22 mouse cellular contexts compared by ENCODE assay signal in genomic region chr4:156091236-156091635, GRCm38 (mm10). TPM values are rescaled to one million over a fixed set of nuclear protein-coding genes. Genes with fewer than 3 reads are reported as not detected.
DNase-seq lines count a peak whose midpoint lies in the region; ATAC-seq and TF ChIP-seq lines count a peak whose summit lies in the region.
"Had no signal": no experiment of that assay in that cellular context is flagged by ENCODE, and none has a peak within 500 bp of the region (broad histone marks: within the 10 kb centered on the region; RNA-seq: fewer than 3 reads in every experiment).

No protein-coding gene starts in this region.

- H3K27ac ChIP-seq in intestine, postnatal 0 days (ENCODE audit: low read depth, low read length): no peak overlapping the region
- no peak overlapping the region for H3K27ac ChIP-seq in liver, embryonic 15.5 days (replicated peaks)
- H3K27ac ChIP-seq in stomach, embryonic 16.5 days (ENCODE audit: low read length): no peak overlapping the region
- no peak overlapping the region for H3K27ac ChIP-seq in forebrain, embryonic 13.5 days
- no peak overlapping the region for H3K27ac ChIP-seq in limb, embryonic 10.5 days
- H3K27ac ChIP-seq: embryonic facial prominence, embryonic 10.5 days; heart, adult 2 months; heart, embryonic 15.5 days; hindbrain, embryonic 13.5 days had no signal

- no peaks in the 10 kb centered on the region for H3K36me3 ChIP-seq in intestine, postnatal 0 days (ENCODE audit: control insufficient read depth, insufficient read depth)
- H3K36me3 ChIP-seq in liver, embryonic 15.5 days (replicated peaks): no peaks in the 10 kb centered on the region
- no peaks in the 10 kb centered on the region for H3K36me3 ChIP-seq in stomach, embryonic 16.5 days (ENCODE audit: control insufficient read depth, insufficient read depth, low read length)
- H3K36me3 ChIP-seq in forebrain, embryonic 13.5 days (ENCODE audit: poor library complexity, severe bottlenecking): no peaks in the 10 kb centered on the region
- H3K36me3 ChIP-seq in limb, embryonic 10.5 days: no peaks in the 10 kb centered on the region
- H3K36me3 ChIP-seq: embryonic facial prominence, embryonic 10.5 days; heart, embryonic 15.5 days; hindbrain, embryonic 13.5 days had no signal

- no peaks in the 10 kb centered on the region for H3K9me3 ChIP-seq in intestine, postnatal 0 days (ENCODE audit: control insufficient read depth)
- no peaks in the 10 kb centered on the region for H3K9me3 ChIP-seq in liver, embryonic 15.5 days (replicated peaks)
- H3K9me3 ChIP-seq in stomach, embryonic 16.5 days (replicated peaks; ENCODE audit: control insufficient read depth, low read length): no peaks in the 10 kb centered on the region
- H3K9me3 ChIP-seq in forebrain, embryonic 13.5 days (replicated peaks): no peaks in the 10 kb centered on the region
- H3K9me3 ChIP-seq in limb, embryonic 10.5 days (replicated peaks): no peaks in the 10 kb centered on the region
- H3K9me3 ChIP-seq: embryonic facial prominence, embryonic 10.5 days; heart, embryonic 15.5 days; hindbrain, embryonic 13.5 days had no signal

- DNase-seq in limb, embryonic 10.5 days (ENCODE audit: low spot score): no peak
- DNase-seq in Muller cell, postnatal 12 days (ENCODE audit: inconsistent ontology term): no peak
- DNase-seq: adrenal gland, adult 8-10 months; adrenal gland, postnatal 36 days; cerebellum, adult 2 months; cerebellum, postnatal 10 days; gastrocnemius, postnatal 10 days; heart, adult 2 months; heart, postnatal 14 days had no signal

- H3K4me1 ChIP-seq in intestine, postnatal 0 days (replicated peaks; ENCODE audit: control insufficient read depth, insufficient read depth, low read length): no peaks in the 10 kb centered on the region
- H3K4me1 ChIP-seq in liver, embryonic 15.5 days (replicated peaks): peaks cover 31% of the 10 kb centered on the region
- peaks cover 9% of the 10 kb centered on the region; the same call in 1 of the 2 replicates for H3K4me1 ChIP-seq in stomach, embryonic 16.5 days (ENCODE audit: control insufficient read depth, insufficient read depth, low read length)
- H3K4me1 ChIP-seq in forebrain, embryonic 13.5 days: no peaks in the 10 kb centered on the region
- no peaks in the 10 kb centered on the region for H3K4me1 ChIP-seq in limb, embryonic 10.5 days
- H3K4me1 ChIP-seq: embryonic facial prominence, embryonic 10.5 days; heart, embryonic 15.5 days; hindbrain, embryonic 13.5 days had no signal

- ATAC-seq in erythroblast, adult 5-6 weeks (replicated peaks; ENCODE audit: low FRiP score, poor library complexity, severe bottlenecking): peak; percentile 88
- ATAC-seq in intestine, postnatal 0 days: 0 out of 2 replicates have a peak, but pooled peaks have one; percentile 26
- ATAC-seq in liver, embryonic 15.5 days (ENCODE audit: insufficient read depth): peak; percentile 87
- 0 out of 2 replicates have a peak, but pooled peaks have one; percentile 39 for ATAC-seq in stomach, embryonic 16.5 days (ENCODE audit: insufficient read depth, low FRiP score)
- ATAC-seq in forebrain, embryonic 13.5 days: no peak
- ATAC-seq: forebrain, embryonic 16.5 days had no signal

- no peak overlapping the region for H3K4me3 ChIP-seq in intestine, postnatal 0 days (ENCODE audit: low read depth, low read length)
- no peak overlapping the region for H3K4me3 ChIP-seq in liver, embryonic 15.5 days (replicated peaks)
- H3K4me3 ChIP-seq in stomach, embryonic 16.5 days (replicated peaks; ENCODE audit: low read length): no peak overlapping the region
- H3K4me3 ChIP-seq in forebrain, embryonic 13.5 days: no peak overlapping the region
- H3K4me3 ChIP-seq in limb, embryonic 10.5 days: no peak overlapping the region
- H3K4me3 ChIP-seq: embryonic facial prominence, embryonic 10.5 days; erythroblast, embryonic 14.5 days; heart, adult 2 months; heart, embryonic 15.5 days; hindbrain, embryonic 13.5 days had no signal

- no peaks in the 10 kb centered on the region for H3K27me3 ChIP-seq in intestine, postnatal 0 days (replicated peaks; ENCODE audit: control insufficient read depth, insufficient read depth, low read length)
- H3K27me3 ChIP-seq in liver, embryonic 15.5 days: no peaks in the 10 kb centered on the region
- no peaks in the 10 kb centered on the region for H3K27me3 ChIP-seq in stomach, embryonic 16.5 days (ENCODE audit: control insufficient read depth, insufficient read depth, low read length)
- H3K27me3 ChIP-seq in forebrain, embryonic 13.5 days: no peaks in the 10 kb centered on the region
- H3K27me3 ChIP-seq in limb, embryonic 10.5 days (ENCODE audit: low read depth, poor library complexity, severe bottlenecking): no peaks in the 10 kb centered on the region
- H3K27me3 ChIP-seq: CH12.LX; heart, embryonic 15.5 days; hindbrain, embryonic 13.5 days had no signal

- H3K4me2 ChIP-seq in intestine, postnatal 0 days (replicated peaks; ENCODE audit: low read depth): no peak overlapping the region
- H3K4me2 ChIP-seq in liver, embryonic 15.5 days: peak overlapping the region; percentile 41
- no peak overlapping the region for H3K4me2 ChIP-seq in stomach, embryonic 16.5 days (ENCODE audit: low read depth, low read length)
- no peak overlapping the region for H3K4me2 ChIP-seq in forebrain, embryonic 13.5 days
- H3K4me2 ChIP-seq: heart, embryonic 11.5 days; heart, embryonic 15.5 days; hindbrain, embryonic 13.5 days had no signal

- no peak for TF ChIP-seq CTCF in intestine, postnatal 0 days (IDR thresholded peaks at IDR 0.05; ENCODE audit: low read depth)

- H3K9ac ChIP-seq in intestine, postnatal 0 days (ENCODE audit: low read depth, low read length): no peak overlapping the region
- no peak overlapping the region; the same call in 1 of the 2 replicates for H3K9ac ChIP-seq in liver, embryonic 15.5 days
- H3K9ac ChIP-seq in stomach, embryonic 16.5 days (ENCODE audit: low read length): no peak overlapping the region
- H3K9ac ChIP-seq in forebrain, embryonic 13.5 days: no peak overlapping the region
- H3K9ac ChIP-seq: heart, embryonic 15.5 days; hindbrain, embryonic 13.5 days had no signal

- 85% methylated on average over 1 of the region's 1 CpGs for WGBS in intestine, postnatal 0 days
- 50% methylated on average over 1 of the region's 1 CpGs for WGBS in liver, embryonic 15.5 days (ENCODE audit: insufficient replicate concordance)
- 51% methylated on average over 1 of the region's 1 CpGs for WGBS in stomach, embryonic 16.5 days
- WGBS in forebrain, embryonic 13.5 days: 58% methylated on average over 1 of the region's 1 CpGs
- 65% methylated on average over 1 of the region's 1 CpGs for WGBS in limb, embryonic 10.5 days

RNA-seq across cellular contexts. Expression of gene 9430015G10Rik, which starts 18.5 kb away (rescaled TPM):
- total RNA-seq in erythroblast, adult 5-6 weeks (2015; ENCODE audit: low replicate concordance): 5.2 and 7.7 TPM in 2 replicates
- total RNA-seq in erythroblast, adult 5-6 weeks (2017; ENCODE audit: low replicate concordance): 11.6 and 16.0 TPM in 2 replicates
- polyA plus RNA-seq in intestine, postnatal 0 days (2015; fragmentation: Nextera tagmentation; extraction: Ambion mirVana): 3.4 and 3.5 TPM in 2 replicates
- polyA plus RNA-seq in liver, embryonic 15.5 days (2015; fragmentation: Nextera tagmentation; extraction: Ambion mirVana): 10.5 and 12.3 TPM in 2 replicates
- 26.8 and 32.3 TPM in 2 replicates for polyA plus RNA-seq in stomach, embryonic 16.5 days (2015; fragmentation: Nextera tagmentation; extraction: Ambion mirVana)
- polyA plus RNA-seq in forebrain, embryonic 13.5 days (2015; fragmentation: Nextera tagmentation; extraction: Ambion mirVana): 46.2 and 50.3 TPM in 2 replicates
- polyA plus RNA-seq in limb, embryonic 10.5 days (2016; fragmentation: Nextera tagmentation; extraction: Ambion mirVana): 76.0 and 78.5 TPM in 2 replicates

RNA-seq across cellular contexts. Expression of gene Ttll10, which starts 32.0 kb away (rescaled TPM):
- total RNA-seq in erythroblast, adult 5-6 weeks (2015; ENCODE audit: low replicate concordance): not detected in 2 replicates
- total RNA-seq in erythroblast, adult 5-6 weeks (2017; ENCODE audit: low replicate concordance): not detected in 2 replicates
- 2.1 and 2.6 TPM in 2 replicates for polyA plus RNA-seq in intestine, postnatal 0 days (2015; fragmentation: Nextera tagmentation; extraction: Ambion mirVana)
- 0.22 and 0.58 TPM in 2 replicates for polyA plus RNA-seq in liver, embryonic 15.5 days (2015; fragmentation: Nextera tagmentation; extraction: Ambion mirVana)
- 4.6 and 5.0 TPM in 2 replicates for polyA plus RNA-seq in stomach, embryonic 16.5 days (2015; fragmentation: Nextera tagmentation; extraction: Ambion mirVana)
- polyA plus RNA-seq in forebrain, embryonic 13.5 days (2015; fragmentation: Nextera tagmentation; extraction: Ambion mirVana): not detected in 2 replicates
- polyA plus RNA-seq in limb, embryonic 10.5 days (2016; fragmentation: Nextera tagmentation; extraction: Ambion mirVana): 0.54 and 0.67 TPM in 2 replicates
- total RNA-seq: gastrocnemius, postnatal 10 days; heart, adult 2 months; heart, postnatal 14 days had no signal
- polyA plus RNA-seq: erythroblast, embryonic 14.5 days; forebrain, embryonic 16.5 days; hindbrain, embryonic 13.5 days had no signal

RNA-seq across cellular contexts. Expression of gene Rnf223, which starts 39.1 kb away (rescaled TPM):
- total RNA-seq in erythroblast, adult 5-6 weeks (2015; ENCODE audit: low replicate concordance): not detected in 2 replicates
- not detected in 2 replicates for total RNA-seq in erythroblast, adult 5-6 weeks (2017; ENCODE audit: low replicate concordance)
- not detected in 2 replicates for polyA plus RNA-seq in intestine, postnatal 0 days (2015; fragmentation: Nextera tagmentation; extraction: Ambion mirVana)
- polyA plus RNA-seq in liver, embryonic 15.5 days (2015; fragmentation: Nextera tagmentation; extraction: Ambion mirVana): 0.08 and 0.18 TPM in 2 replicates
- polyA plus RNA-seq in stomach, embryonic 16.5 days (2015; fragmentation: Nextera tagmentation; extraction: Ambion mirVana): 1.1 and 1.9 TPM in 2 replicates
- polyA plus RNA-seq in forebrain, embryonic 13.5 days (2015; fragmentation: Nextera tagmentation; extraction: Ambion mirVana): 0.81 and 0.87 TPM in 2 replicates
- polyA plus RNA-seq in limb, embryonic 10.5 days (2016; fragmentation: Nextera tagmentation; extraction: Ambion mirVana): 0.77 and 0.96 TPM in 2 replicates
- total RNA-seq: hematopoietic stem cell, adult 5-6 weeks had no signal
- polyA plus RNA-seq: heart, embryonic 11.5 days had no signal
